Mouse (Mus musculus): ENCODE measurements at regions not wholly inside any gene's neighbourhood (a gene's known extent, or its start where the extent isn't known, plus 50 kb on each side); places are given as distances from the start of the nearest gene placed in this dataset.

GRCm38 (mm10) chr15:67743332-67743731 is 1242.6 kb upstream of the Lrrc6 start:
- Histone ChIP-seq H3K36me3 (replicated peaks in 1 of 2; ENCODE audit: control insufficient read depth in 1 of 2, insufficient read depth in 1 of 2, low read length in 1 of 2) (no peaks in the 10 kb centered on the region), H3K4me3 (replicated peaks in 1 of 3; ENCODE audit: low read depth in 2 of 3, low read length in 2 of 3, poor library complexity in 1 of 3) (no peak overlapping the region), H3K4me2 (ENCODE audit: insufficient read depth, low read depth, poor library complexity, severe bottlenecking) (no peak overlapping the region), H3K27me3 (replicated peaks) (no peaks in the 10 kb centered on the region), H3K79me2 (replicated peaks; ENCODE audit: control insufficient read depth, extremely low read depth, insufficient read depth, poor library complexity, severe bottlenecking) (no peaks in the 10 kb centered on the region), H3K9ac (ENCODE audit: insufficient read depth, low read depth) (no peak overlapping the region), H3K27ac (ENCODE audit: insufficient read depth, low read depth) (no peak overlapping the region), H3K9me3 (replicated peaks; ENCODE audit: low read length) (no peaks in the 10 kb centered on the region), H3K4me1 (ENCODE audit: control insufficient read depth in 1 of 2, insufficient read depth in 2 of 2) (no peaks in the 10 kb centered on the region)
- no peak for DNase-seq (ENCODE audit: extremely low read depth)
- in situ Hi-C loops (cut with MboI; ENCODE audit: low pct_ligation_motif_present, low pct_unique_long_range_greater_than_20kb, low sequenced_read_pairs) (no loop called here), dilution Hi-C loops (cut with MboI; ENCODE audit: extremely low pct_ligation_motif_present, extremely low pct_unique_long_range_greater_than_20kb, low sequenced_read_pairs) (no loop called here)
- TF ChIP-seq E2F4 (IDR thresholded peaks at IDR 0.05; ENCODE audit: insufficient replicate concordance, low read depth, low read length) (no peak), SIN3A (IDR thresholded peaks at IDR 0.05; ENCODE audit: low read length) (no peak), IRF4 (IDR thresholded peaks at IDR 0.05; ENCODE audit: low read depth, low read length) (no peak), GABPA (IDR thresholded peaks at IDR 0.05; ENCODE audit: insufficient replicate concordance, low read depth, low read length) (no peak), NRF1 (IDR thresholded peaks at IDR 0.05; ENCODE audit: low read depth, low read length) (no peak), ETS1 (conservative IDR thresholded peaks at IDR 0.05; ENCODE audit: low read depth, low read length) (no peak), POLR2A (IDR thresholded peaks at IDR 0.05; ENCODE audit: low read depth, low read length) (no peak), MAX (IDR thresholded peaks at IDR 0.05; ENCODE audit: low read length) (no peak), ZC3H11A (IDR thresholded peaks at IDR 0.05; ENCODE audit: low read depth, low read length) (no peak), KAT2A (IDR thresholded peaks at IDR 0.05; ENCODE audit: insufficient replicate concordance, low read length) (no peak), ZMIZ1 (IDR thresholded peaks at IDR 0.05; ENCODE audit: low read depth, low read length) (no peak)

GRCm38 (mm10) chr15:67732988-67733387 is 1232.3 kb upstream of the Lrrc6 start:
- DNase-seq (ENCODE audit: extremely low read depth), result peak; percentile 30
- TF ChIP-seq E2F4 (IDR thresholded peaks at IDR 0.05; ENCODE audit: insufficient replicate concordance, low read depth, low read length) (no peak), JUN (IDR thresholded peaks at IDR 0.05; ENCODE audit: insufficient read depth, low read depth, low read length) (no peak), IRF4 (IDR thresholded peaks at IDR 0.05; ENCODE audit: low read depth, low read length) (0 out of 2 replicates have a peak, but pooled peaks have one; percentile 19), ELF1 (IDR thresholded peaks at IDR 0.05; ENCODE audit: low read depth, low read length) (peak; percentile 9; the same call in 1 of the 2 replicates), NRF1 (IDR thresholded peaks at IDR 0.05; ENCODE audit: low read depth, low read length) (no peak), EP300 (IDR thresholded peaks at IDR 0.05; ENCODE audit: low read length) (peak; percentile 29; the same call in 1 of the 2 replicates), SMC3 (IDR thresholded peaks at IDR 0.05; ENCODE audit: low read depth, low read length) (no peak), ZNF384 (IDR thresholded peaks at IDR 0.05; ENCODE audit: low read depth, low read length) (no peak), JUND (conservative IDR thresholded peaks at IDR 0.05; ENCODE audit: low read depth, low read length) (no peak)
- dilution Hi-C loops (cut with MboI; ENCODE audit: extremely low pct_ligation_motif_present, extremely low pct_unique_long_range_greater_than_20kb, low sequenced_read_pairs) (no loop called here), in situ Hi-C loops (cut with MboI; ENCODE audit: low pct_ligation_motif_present, low pct_unique_long_range_greater_than_20kb, low sequenced_read_pairs) (no loop called here)
- Histone ChIP-seq H3K36me3 (replicated peaks in 1 of 2; ENCODE audit: control insufficient read depth in 1 of 2, insufficient read depth in 1 of 2, low read length in 1 of 2) (no peaks in the 10 kb centered on the region), H3K9me3 (replicated peaks; ENCODE audit: low read length) (no peaks in the 10 kb centered on the region), H3K4me2 (ENCODE audit: insufficient read depth, low read depth, poor library complexity, severe bottlenecking) (no peak overlapping the region), H3K4me1 (ENCODE audit: control insufficient read depth in 1 of 2, insufficient read depth in 2 of 2) (peaks cover 0 to 7% of the 10 kb centered on the region in 2 experiments; a peak in 1 of 4 replicates), H3K27ac (ENCODE audit: insufficient read depth, low read depth) (no peak overlapping the region), H3K9ac (ENCODE audit: insufficient read depth, low read depth) (no peak overlapping the region), H3K79me2 (replicated peaks; ENCODE audit: control insufficient read depth, extremely low read depth, insufficient read depth, poor library complexity, severe bottlenecking) (no peaks in the 10 kb centered on the region), H3K27me3 (replicated peaks) (no peaks in the 10 kb centered on the region), H3K4me3 (replicated peaks in 1 of 3; ENCODE audit: low read depth in 2 of 3, low read length in 2 of 3, poor library complexity in 1 of 3) (no peak overlapping the region)

All from CH12.LX (cell line).